Mouse (Mus musculus): Measurements from ENCODE around the gene Mypn. TPM values are rescaled to one million over a fixed set of nuclear protein-coding genes. Genes with fewer than 3 reads are reported as not detected.

Gene Mypn
- polyA plus RNA-seq, 1 experiment from 2014 or later = not detected

- Histone ChIP-seq H3K27me3 (no peaks in the 10 kb centered on the region), H3K9ac (no peak overlapping the region), H3K4me1 (no peaks in the 10 kb centered on the region), H3K27ac (no peak overlapping the region), H3K4me2 (no peak overlapping the region), H3K4me3 (replicated peaks) (no peak overlapping the region), H3K9me3 (no peaks in the 10 kb centered on the region), H3K36me3 (replicated peaks) (no peaks in the 10 kb centered on the region)
- no peak for ATAC-seq (ENCODE audit: low FRiP score)
- WGBS = 79% methylated on average over 14 of the region's 14 CpGs
These were observed 83.8 kb downstream of the Mypn start for GRCm38 (mm10) chr10:63119916-63120315.

DNA sequence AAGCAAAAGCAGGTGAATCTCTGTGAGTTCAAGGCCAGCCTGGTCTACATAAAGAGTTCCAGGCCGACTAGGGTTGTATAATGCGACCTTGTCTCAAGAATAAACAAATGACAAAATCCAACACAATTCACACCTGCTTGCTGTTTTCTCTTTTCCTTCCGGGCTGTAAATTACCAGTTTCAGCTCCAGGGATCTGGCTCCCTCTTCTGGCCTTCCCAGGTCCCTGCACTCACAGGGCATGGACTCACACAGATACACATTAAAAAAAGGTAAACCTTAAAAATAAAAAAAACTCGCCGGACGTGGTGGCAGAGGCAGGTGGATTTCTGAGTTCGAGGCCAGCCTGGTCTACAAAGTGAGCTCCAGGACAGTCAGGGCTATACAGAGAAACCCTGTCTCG, 86.2 kb downstream of the Mypn start:
- no peak for ATAC-seq (ENCODE audit: low FRiP score)
- H3K4me2 ChIP-seq = no peak overlapping the region
- no peaks in the 10 kb centered on the region for H3K9me3 ChIP-seq
- no peaks in the 10 kb centered on the region for H3K4me1 ChIP-seq
- no peaks in the 10 kb centered on the region for H3K27me3 ChIP-seq
- 90% methylated on average over 8 of the region's 8 CpGs for WGBS
- no peak overlapping the region for H3K27ac ChIP-seq
- no peak overlapping the region for H3K4me3 ChIP-seq (replicated peaks)
- no peak overlapping the region for H3K9ac ChIP-seq
- no peaks in the 10 kb centered on the region for H3K36me3 ChIP-seq (replicated peaks)

DNA sequence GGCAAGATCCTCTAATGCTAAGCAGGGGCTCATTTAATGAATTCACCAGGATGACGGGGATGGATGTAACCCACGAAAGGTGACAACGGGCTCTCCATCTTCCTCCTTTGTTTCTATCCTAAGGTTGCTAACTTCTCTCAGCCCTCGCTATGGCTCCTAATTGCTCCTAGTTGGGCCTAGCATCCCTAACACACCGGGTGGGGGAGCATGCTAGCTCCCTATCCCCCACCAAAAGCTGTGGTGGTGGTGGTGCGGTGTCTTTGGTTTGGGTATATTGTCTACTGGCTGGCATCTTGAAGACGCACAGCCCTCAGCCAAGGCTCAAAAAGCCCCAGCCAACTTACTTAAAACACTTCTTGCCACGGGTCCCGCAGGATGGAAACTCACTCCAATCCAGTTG, 87.4 kb downstream of the Mypn start:
- Histone ChIP-seq H3K36me3 (replicated peaks) (no peaks in the 10 kb centered on the region), H3K9ac (no peak overlapping the region), H3K27me3 (no peaks in the 10 kb centered on the region), H3K27ac (no peak overlapping the region), H3K4me1 (no peaks in the 10 kb centered on the region), H3K4me3 (replicated peaks) (no peak overlapping the region), H3K9me3 (no peaks in the 10 kb centered on the region), H3K4me2 (no peak overlapping the region)
- WGBS = 91% methylated on average over 9 of the region's 9 CpGs
- ATAC-seq (ENCODE audit: low FRiP score) = no peak

DNA sequence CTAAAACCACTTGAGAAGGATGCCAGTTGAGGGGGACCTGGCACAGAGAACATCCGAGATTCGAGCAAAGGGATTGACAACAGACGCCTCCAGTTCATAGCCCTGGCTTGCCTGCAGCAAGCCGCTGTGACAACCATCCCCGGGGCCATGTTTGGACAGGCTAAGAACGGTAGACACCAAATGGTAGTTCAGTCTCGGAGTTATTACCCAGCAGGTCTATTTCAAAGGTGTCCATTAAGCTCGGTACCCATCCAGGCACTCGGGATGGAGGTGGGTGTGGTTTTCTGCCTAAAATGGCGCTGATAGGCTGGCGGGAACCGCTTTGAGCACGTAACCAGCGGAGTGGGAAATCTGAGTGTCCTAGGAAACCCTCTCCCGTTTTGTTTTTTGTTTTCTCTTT, 87.9 kb downstream of the Mypn start:
- no peak overlapping the region for H3K9ac ChIP-seq
- H3K4me2 ChIP-seq = no peak overlapping the region
- no peaks in the 10 kb centered on the region for H3K27me3 ChIP-seq
- no peaks in the 10 kb centered on the region for H3K36me3 ChIP-seq (replicated peaks)
- no peak for ATAC-seq (ENCODE audit: low FRiP score)
- no peak overlapping the region for H3K27ac ChIP-seq
- 84% methylated on average over 15 of the region's 15 CpGs for WGBS
- H3K4me1 ChIP-seq = no peaks in the 10 kb centered on the region
- no peaks in the 10 kb centered on the region for H3K9me3 ChIP-seq
- no peak overlapping the region for H3K4me3 ChIP-seq (replicated peaks)

- Histone ChIP-seq H3K27me3 (no peaks in the 10 kb centered on the region), H3K27ac (no peak overlapping the region), H3K9me3 (no peaks in the 10 kb centered on the region), H3K36me3 (replicated peaks) (no peaks in the 10 kb centered on the region), H3K4me3 (replicated peaks) (no peak overlapping the region), H3K9ac (no peak overlapping the region), H3K4me1 (no peaks in the 10 kb centered on the region), H3K4me2 (no peak overlapping the region)
- no peak for ATAC-seq (ENCODE audit: low FRiP score)
- whole genome bisulfite sequencing = 88% methylated on average over 6 of the region's 6 CpGs
These were observed 89.9 kb downstream of the Mypn start for GRCm38 (mm10) chr10:63113716-63114360.

- Histone ChIP-seq H3K27me3 (no peaks in the 10 kb centered on the region), H3K4me2 (no peak overlapping the region), H3K4me3 (replicated peaks) (no peak overlapping the region), H3K9me3 (no peaks in the 10 kb centered on the region), H3K4me1 (no peaks in the 10 kb centered on the region), H3K9ac (no peak overlapping the region), H3K36me3 (replicated peaks) (no peaks in the 10 kb centered on the region), H3K27ac (no peak overlapping the region)
- WGBS = 55% methylated on average over 5 of the region's 5 CpGs
- ATAC-seq (ENCODE audit: low FRiP score) = no peak
These were observed 90.6 kb downstream of the Mypn start for GRCm38 (mm10) chr10:63113027-63113604.

- no peak for ATAC-seq (ENCODE audit: low FRiP score)
- H3K4me2 ChIP-seq = peak overlapping the region; percentile 94
- H3K4me3 ChIP-seq (replicated peaks) = peak overlapping the region; percentile 59
- H3K9me3 ChIP-seq = no peaks in the 10 kb centered on the region
- peaks cover 11% of the 10 kb centered on the region for H3K4me1 ChIP-seq
- H3K36me3 ChIP-seq (replicated peaks) = no peaks in the 10 kb centered on the region
- 7% methylated on average over 9 of the region's 9 CpGs for WGBS
- peak overlapping the region; percentile 66 for H3K9ac ChIP-seq
- no peak overlapping the region for H3K27ac ChIP-seq
- H3K27me3 ChIP-seq = peaks cover 32% of the 10 kb centered on the region
These were observed 103.1 kb downstream of the Mypn start for GRCm38 (mm10) chr10:63100657-63101056.

GRCm38 (mm10) chr10:63099941-63100562, 103.7 kb downstream of the Mypn start:
- 0% methylated on average over 62 of the region's 62 CpGs for WGBS
- Histone ChIP-seq H3K36me3 (replicated peaks) (no peaks in the 10 kb centered on the region), H3K9me3 (no peaks in the 10 kb centered on the region), H3K9ac (peak overlapping the region; percentile 66), H3K27ac (no peak overlapping the region), H3K4me3 (replicated peaks) (peak overlapping the region; percentile 59), H3K4me2 (peak overlapping the region; percentile 94), H3K27me3 (peaks cover 32% of the 10 kb centered on the region), H3K4me1 (peaks cover 11% of the 10 kb centered on the region)
- ATAC-seq (ENCODE audit: low FRiP score) = peak; percentile 90

DNA sequence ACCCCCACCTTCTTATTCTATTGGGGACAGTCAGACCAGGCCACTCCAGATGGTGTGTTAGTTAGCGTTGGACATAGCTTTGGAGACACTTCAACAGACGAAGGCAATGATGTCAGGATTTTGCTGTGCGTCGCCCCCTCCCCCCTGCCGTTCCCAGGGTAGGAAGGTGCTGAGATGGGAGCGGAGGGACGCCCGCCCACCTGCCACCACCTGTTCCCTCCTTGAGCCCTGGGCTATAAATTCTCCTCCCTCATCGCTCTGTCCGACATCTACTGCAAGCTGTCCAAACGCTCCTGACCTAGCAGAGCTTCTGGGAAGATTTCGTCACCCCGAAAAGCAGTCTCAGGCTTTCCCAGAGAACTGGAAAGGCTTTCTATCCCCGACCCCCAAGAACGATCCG, 104.2 kb downstream of the Mypn start, which contains the start of gene Atoh7:
Gene Atoh7, plus strand, starts transcription at position 131 of the 400 bp plus-strand sequence.
- ATAC-seq (ENCODE audit: low FRiP score) = peak; percentile 36; the same call in 1 of the 2 replicates
- Histone ChIP-seq H3K4me1 (peaks cover 11% of the 10 kb centered on the region), H3K4me2 (peak within 1 kb of the TSS; percentile 94), H3K9me3 (no peaks in the 10 kb centered on the region), H3K4me3 (replicated peaks) (peak within 1 kb of the TSS; percentile 59), H3K27ac (no peak within 1 kb of the TSS), H3K9ac (peak within 1 kb of the TSS; percentile 66), H3K27me3 (peaks cover 32% of the 10 kb centered on the region), H3K36me3 (replicated peaks) (no peaks in the 10 kb centered on the region)
- WGBS = 3% methylated on average over 16 of the region's 16 CpGs

GRCm38 (mm10) chr10:63098191-63098590, 105.6 kb downstream of the Mypn start:
- Histone ChIP-seq H3K9me3 (no peaks in the 10 kb centered on the region), H3K4me3 (replicated peaks) (no peak overlapping the region), H3K27ac (no peak overlapping the region), H3K9ac (no peak overlapping the region), H3K4me1 (peaks cover 11% of the 10 kb centered on the region), H3K27me3 (peaks cover 32% of the 10 kb centered on the region), H3K36me3 (replicated peaks) (no peaks in the 10 kb centered on the region), H3K4me2 (no peak overlapping the region)
- no peak for ATAC-seq (ENCODE audit: low FRiP score)
- WGBS = 57% methylated on average over 12 of the region's 12 CpGs

GRCm38 (mm10) chr10:63096757-63097156, 107.0 kb downstream of the Mypn start:
- no peak overlapping the region for H3K9ac ChIP-seq
- peaks cover 11% of the 10 kb centered on the region for H3K4me1 ChIP-seq
- WGBS = 89% methylated on average over 2 of the region's 2 CpGs
- no peak overlapping the region for H3K4me2 ChIP-seq
- no peak for ATAC-seq (ENCODE audit: low FRiP score)
- no peaks in the 10 kb centered on the region for H3K36me3 ChIP-seq (replicated peaks)
- H3K9me3 ChIP-seq = no peaks in the 10 kb centered on the region
- no peak overlapping the region for H3K4me3 ChIP-seq (replicated peaks)
- no peak overlapping the region for H3K27ac ChIP-seq
- peaks cover 30% of the 10 kb centered on the region for H3K27me3 ChIP-seq

DNA sequence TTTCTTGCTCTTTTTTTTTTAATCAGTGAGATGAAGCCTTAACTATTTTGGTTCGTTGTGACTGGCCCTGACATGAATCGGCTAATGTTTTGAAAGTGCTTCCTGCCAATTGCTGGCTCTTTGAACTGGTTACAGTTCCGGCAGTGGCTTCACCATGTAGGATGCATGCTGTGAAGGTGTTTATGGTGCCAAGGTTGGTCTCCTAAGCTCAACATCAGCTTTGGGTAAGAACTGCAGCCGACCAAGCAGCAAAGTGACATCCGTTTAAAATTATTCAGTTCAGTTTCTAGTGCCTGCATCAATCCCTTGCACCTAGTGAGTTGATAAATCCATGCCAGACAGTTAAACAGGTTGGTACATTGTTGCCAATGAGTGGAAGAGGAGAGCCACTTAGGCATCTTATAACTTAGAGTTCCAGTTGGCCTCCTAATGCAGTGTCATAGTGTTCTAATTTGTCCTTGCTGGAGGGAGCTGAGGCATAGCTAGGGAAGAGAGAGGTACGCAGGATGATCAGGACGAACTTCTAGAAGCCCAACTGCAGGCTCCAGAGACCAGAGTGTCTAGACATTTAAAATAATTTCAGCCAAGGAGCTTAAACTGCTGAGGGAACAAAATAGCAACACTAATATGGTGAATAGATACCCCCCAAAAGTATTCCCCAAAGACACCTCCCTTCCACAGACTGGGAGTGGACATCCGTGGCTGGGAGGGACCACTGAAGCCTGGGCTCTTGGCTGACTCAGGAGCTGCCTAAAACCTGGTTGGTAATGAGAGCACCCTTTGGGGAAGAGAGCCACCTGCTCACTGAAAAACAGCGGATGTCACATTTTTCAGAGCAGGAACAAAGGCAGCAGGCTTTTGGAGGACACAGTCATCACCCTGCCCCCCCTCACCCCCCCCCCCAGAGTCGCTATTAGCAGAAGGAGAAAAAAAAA, 110.9 kb downstream of the Mypn start:
- WGBS = 74% methylated on average over 9 of the region's 10 CpGs
- ATAC-seq (ENCODE audit: low FRiP score) = no peak
- no peak overlapping the region for H3K27ac ChIP-seq
- peaks cover 17% of the 10 kb centered on the region for H3K4me1 ChIP-seq
- H3K27me3 ChIP-seq = 0 out of 2 replicates have a peak, but pooled peaks cover 12% of the 10 kb centered on the region
- no peak overlapping the region for H3K4me2 ChIP-seq
- H3K9me3 ChIP-seq = no peaks in the 10 kb centered on the region
- no peak overlapping the region for H3K4me3 ChIP-seq (replicated peaks)
- H3K36me3 ChIP-seq (replicated peaks) = no peaks in the 10 kb centered on the region
- H3K9ac ChIP-seq = no peak overlapping the region
